Mouse (Mus musculus): Measurements from ENCODE around the gene Vhl. TPM values are rescaled to one million over a fixed set of nuclear protein-coding genes. Genes with fewer than 3 reads are reported as not detected.
"Not testable (repeated sequence)": the region's sequence is repeated elsewhere in the genome, so short reads cannot be mapped to it uniquely, and the experiment has no call there.

Gene Vhl
- total and polyA plus RNA-seq, 3 experiments, result 12.0 to 12.5 TPM; not detected in 1

- Histone ChIP-seq H3K9me3 (replicated peaks; ENCODE audit: insufficient read depth, low read length) (no peaks in the 10 kb centered on the region), H3K36me3 (ENCODE audit: control insufficient read depth in 1 of 2, insufficient read depth in 2 of 2, low read length in 2 of 2) (peaks cover 0 to 9% of the 10 kb centered on the region in 2 experiments; a peak in 2 of 4 replicates), H3K79me2 (ENCODE audit: control insufficient read depth, insufficient read depth, low read length, poor library complexity) (no peaks in the 10 kb centered on the region), H3K27me3 (ENCODE audit: control insufficient read depth in 1 of 2, insufficient read depth in 2 of 2, low read length in 2 of 2) (no peaks in the 10 kb centered on the region), H3K4me3 (ENCODE audit: control insufficient read depth in 1 of 2, insufficient read depth in 1 of 2, low read depth in 2 of 2, low read length in 2 of 2) (peak overlapping the region; percentile 6 to 38; a peak in 3 of 4 replicates), H3K27ac (ENCODE audit: control insufficient read depth, low read depth, low read length) (peak overlapping the region; percentile 65), H3K9ac (ENCODE audit: control insufficient read depth, low read depth, low read length, poor library complexity, severe bottlenecking) (peak overlapping the region; percentile 54), H3K4me1 (ENCODE audit: control insufficient read depth in 1 of 2, insufficient read depth in 2 of 2, low read length in 2 of 2) (peaks cover 0 to 6% of the 10 kb centered on the region in 2 experiments; a peak in 2 of 4 replicates)
- no peak for TF ChIP-seq MYC (IDR thresholded peaks at IDR 0.05; ENCODE audit: low read depth, low read length)
- peak in 1 of 2 experiments; percentile 21; a peak in 1 of 4 replicates for TF ChIP-seq EP300 (IDR thresholded peaks at IDR 0.05; ENCODE audit: low read depth in 1 of 2, low read length in 2 of 2)
- peak; percentile 69 for TF ChIP-seq ZNF384 (IDR thresholded peaks at IDR 0.05; ENCODE audit: low read depth, low read length)
- TF ChIP-seq ETS1 (IDR thresholded peaks at IDR 0.05; ENCODE audit: low read depth, low read length), result 0 out of 2 replicates have a peak, but pooled peaks have one; percentile 12
- peak; percentile 64 for DNase-seq (ENCODE audit: low read depth, low spot score)
These were observed 44.8 kb downstream of the Vhl start for GRCm38 (mm10) chr6:113668287-113669154.

GRCm38 (mm10) chr6:113669821-113670220 lies 46.1 kb downstream of the Vhl start:
- DNase-seq (ENCODE audit: low read depth, low spot score), result no peak
- H3K36me3 ChIP-seq (ENCODE audit: control insufficient read depth in 1 of 2, insufficient read depth in 2 of 2, low read length in 2 of 2), result peaks cover 0 to 9% of the 10 kb centered on the region in 2 experiments; a peak in 2 of 4 replicates

GRCm38 (mm10) chr6:113672029-113672428 lies 48.3 kb downstream of the Vhl start:
- H3K27ac ChIP-seq (ENCODE audit: control insufficient read depth, low read depth, low read length); H3K9ac ChIP-seq (ENCODE audit: control insufficient read depth, low read depth, low read length, poor library complexity, severe bottlenecking); DNase-seq (ENCODE audit: low read depth, low spot score); H3K9me3 ChIP-seq (replicated peaks; ENCODE audit: insufficient read depth, low read length); H3K4me3 ChIP-seq (ENCODE audit: control insufficient read depth in 1 of 2, insufficient read depth in 1 of 2, low read depth in 2 of 2, low read length in 2 of 2); H3K27me3 ChIP-seq (ENCODE audit: control insufficient read depth in 1 of 2, insufficient read depth in 2 of 2, low read length in 2 of 2); H3K36me3 ChIP-seq (ENCODE audit: control insufficient read depth in 1 of 2, insufficient read depth in 2 of 2, low read length in 2 of 2); H3K79me2 ChIP-seq (ENCODE audit: control insufficient read depth, insufficient read depth, low read length, poor library complexity): not testable (repeated sequence)
- TF ChIP-seq TBP (IDR thresholded peaks at IDR 0.05; ENCODE audit: low read depth, low read length) (0 out of 2 replicates have a peak, but pooled peaks have one; percentile 26), RAD21 (IDR thresholded peaks at IDR 0.05; ENCODE audit: low read depth, low read length) (peak; percentile 20), CTCF (IDR thresholded peaks at IDR 0.05 in 2 of 3, conservative IDR thresholded peaks at IDR 0.05 in 1 of 3; ENCODE audit: control insufficient read depth in 1 of 3, insufficient read depth in 1 of 3, low read depth in 2 of 3, low read length in 3 of 3, poor library complexity in 1 of 3, severe bottlenecking in 1 of 3) (peak in 2 of 3 experiments; percentile 27 to 36; a peak in 3 of 6 replicates)
- peaks cover 0 to 12% of the 10 kb centered on the region in 2 experiments; a peak in 2 of 4 replicates for H3K4me1 ChIP-seq (ENCODE audit: control insufficient read depth in 1 of 2, insufficient read depth in 2 of 2, low read length in 2 of 2)

More at GRCm38 (mm10) chr6:113669821-113670220, 46.1 kb downstream of the Vhl start:
- H3K4me3 ChIP-seq (ENCODE audit: control insufficient read depth in 1 of 2, insufficient read depth in 1 of 2, low read depth in 2 of 2, low read length in 2 of 2), result no peak overlapping the region
- no peak overlapping the region for H3K27ac ChIP-seq (ENCODE audit: control insufficient read depth, low read depth, low read length)
- peaks cover 0 to 6% of the 10 kb centered on the region in 2 experiments; a peak in 2 of 4 replicates for H3K4me1 ChIP-seq (ENCODE audit: control insufficient read depth in 1 of 2, insufficient read depth in 2 of 2, low read length in 2 of 2)
- no peaks in the 10 kb centered on the region for H3K27me3 ChIP-seq (ENCODE audit: control insufficient read depth in 1 of 2, insufficient read depth in 2 of 2, low read length in 2 of 2)
- no peak overlapping the region for H3K9ac ChIP-seq (ENCODE audit: control insufficient read depth, low read depth, low read length, poor library complexity, severe bottlenecking)
- TF ChIP-seq USF1 (IDR thresholded peaks at IDR 0.05; ENCODE audit: low read depth, low read length) (0 out of 2 replicates have a peak, but pooled peaks have one; percentile 39), RCOR1 (IDR thresholded peaks at IDR 0.05; ENCODE audit: low read depth, low read length) (no peak)
- no peaks in the 10 kb centered on the region for H3K79me2 ChIP-seq (ENCODE audit: control insufficient read depth, insufficient read depth, low read length, poor library complexity)
- no peaks in the 10 kb centered on the region for H3K9me3 ChIP-seq (replicated peaks; ENCODE audit: insufficient read depth, low read length)

Data from MEL (cell line).